Mouse (Mus musculus) liver, embryonic 12.5 days (tissue): ENCODE results near the gene Actr2. TPM values are rescaled to one million over a fixed set of nuclear protein-coding genes. Genes with fewer than 3 reads are reported as not detected.
A peak's percentile ranks its signal among the peaks of the same experiment; 100 is the strongest.
"Not testable (repeated sequence)": the region's sequence is repeated elsewhere in the genome, so short reads cannot be mapped to it uniquely, and the experiment has no call there.

Experiments used
- ATAC-seq: fragments of 200-750 bp; cut with Nextera tagmentation; 2 replicates; pipeline ENCODE4 v1.8.0; 2017; ENCODE audit warnings: moderate number of reproducible peaks, mild to moderate bottlenecking, moderate library complexity
- H3K27ac ChIP-seq: fragments of 300-500 bp; sonication (generic); 2 replicates; pipeline ENCODE4 v1.5.1; 2016; ENCODE audit warnings: mild to moderate bottlenecking
- H3K27me3 ChIP-seq: fragments of 300-500 bp; sonication (generic); replicated peaks from 2 replicates; pipeline ENCODE4 v1.6.1; 2016; ENCODE audit warnings: mild to moderate bottlenecking, moderate library complexity
- H3K36me3 ChIP-seq: fragments of 300-500 bp; sonication (generic); 2 replicates; pipeline ENCODE4 v1.6.1; 2016; ENCODE audit warnings: mild to moderate bottlenecking, moderate library complexity
- H3K4me1 ChIP-seq: fragments of 300-500 bp; sonication (generic); 2 replicates; pipeline ENCODE4 v1.6.1; 2016
- H3K4me2 ChIP-seq: fragments of 300-500 bp; sonication (generic); 2 replicates; pipeline ENCODE4 v1.6.1; 2016; ENCODE audit warnings: mild to moderate bottlenecking, moderate library complexity
- H3K4me3 ChIP-seq: fragments of 300-500 bp; sonication (generic); 2 replicates; pipeline ENCODE4 v1.5.1; 2016; ENCODE audit warnings: mild to moderate bottlenecking, moderate library complexity
- H3K9ac ChIP-seq: fragments of 300-500 bp; sonication (generic); 2 replicates; pipeline ENCODE4 v1.6.1; 2016; ENCODE audit warnings: mild to moderate bottlenecking, moderate library complexity
- H3K9me3 ChIP-seq: fragments of 300-500 bp; sonication (generic); replicated peaks from 2 replicates; pipeline ENCODE4 v1.6.1; 2016; ENCODE audit warnings: mild to moderate bottlenecking, moderate library complexity
- WGBS: fragments of 180-500 bp; shearing (Covaris S2); methylation state at CpG from one replicate; pipeline ENCODE4 v1.1.7; 2016; ENCODE audit not compliant: insufficient replicate concordance; 5-methylcytosine and 5-hydroxymethylcytosine counted together
- polyA plus RNA-seq: library from polyadenylated mRNA; unstranded; fragments of >200 nt; fragmentation: Nextera tagmentation; extraction: Ambion mirVana; gene quantifications from 2 replicates; pipeline ENCODE4 v1.2.1, GENCODE M21; 2016

Gene Actr2
- polyA plus RNA-seq, 1 experiment from 2014 or later: 78.1 TPM

DNA sequence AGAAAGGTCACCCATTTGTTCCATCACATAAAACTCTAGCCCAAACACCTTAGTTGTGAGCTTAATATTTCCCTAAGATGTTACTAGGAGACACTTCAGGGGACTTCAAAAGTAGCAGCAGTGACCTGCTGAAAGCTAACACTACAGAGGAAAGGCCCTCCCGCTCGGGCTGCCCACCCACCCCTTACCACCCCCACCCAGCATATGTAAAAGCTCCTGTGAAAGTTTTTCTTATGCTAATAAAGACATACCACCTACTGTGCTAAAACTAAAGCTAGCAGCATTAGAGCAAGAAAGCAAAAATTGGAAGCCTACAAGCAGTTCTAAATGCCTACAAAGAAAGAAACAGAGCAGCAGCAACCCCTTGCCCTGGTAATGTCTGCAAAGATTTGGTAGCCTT lies 48.6 kb downstream of the Actr2 start:
- 77% methylated on average over 2 of the region's 2 CpGs for WGBS
- ATAC-seq, H3K9ac ChIP-seq, H3K27ac ChIP-seq, H3K4me2 ChIP-seq, H3K27me3 ChIP-seq, H3K4me3 ChIP-seq, H3K4me1 ChIP-seq, H3K9me3 ChIP-seq: not testable (repeated sequence)
- H3K36me3 ChIP-seq: peaks cover 83% of the 10 kb centered on the region

DNA sequence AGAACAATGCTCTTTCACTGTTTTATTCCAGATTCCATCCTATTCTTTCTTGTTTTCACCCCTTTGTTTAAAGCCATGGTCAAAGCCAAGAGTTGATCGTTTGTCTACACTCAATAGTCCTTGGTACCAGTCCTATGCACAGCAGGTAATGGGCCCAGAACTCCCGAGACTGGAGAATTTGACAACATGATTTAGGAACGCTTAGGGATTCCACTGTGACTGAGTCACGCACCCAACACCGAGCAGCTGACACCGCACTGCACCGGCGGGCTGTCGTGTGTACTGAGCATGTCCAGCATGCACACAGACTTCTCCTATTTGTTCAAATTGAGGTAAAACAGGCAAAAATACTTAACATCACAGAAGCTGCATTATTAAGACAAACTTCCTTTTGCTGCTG lies 49.9 kb downstream of the Actr2 start:
- H3K4me3 ChIP-seq, ATAC-seq, H3K27me3 ChIP-seq, H3K4me1 ChIP-seq, H3K4me2 ChIP-seq, H3K9ac ChIP-seq, H3K27ac ChIP-seq, H3K9me3 ChIP-seq: not testable (repeated sequence)
- H3K36me3 ChIP-seq: peaks cover 81% of the 10 kb centered on the region
- 90% methylated on average over 9 of the region's 9 CpGs for WGBS

DNA sequence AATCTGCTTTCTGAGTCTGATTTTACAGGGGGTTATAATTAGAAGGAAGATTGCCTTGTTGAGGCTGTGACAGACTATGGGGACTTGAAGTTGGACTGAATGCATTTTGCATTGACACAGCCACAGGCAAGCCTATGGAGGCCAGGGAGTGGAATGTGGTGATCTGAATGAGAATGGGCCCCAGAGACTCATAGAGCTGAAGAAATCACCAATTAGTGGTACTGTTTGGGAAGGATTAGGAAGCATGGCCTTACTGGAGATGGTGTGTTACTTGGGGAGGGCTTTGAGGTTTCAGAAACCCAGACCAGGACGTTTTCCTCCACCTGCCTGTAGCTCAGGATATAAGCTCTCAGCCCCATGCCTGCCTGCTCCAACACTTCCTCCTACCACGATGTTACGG lies 53.0 kb downstream of the Actr2 start:
- no peak overlapping the region for H3K9ac ChIP-seq
- no peaks in the 10 kb centered on the region for H3K4me1 ChIP-seq
- no peak overlapping the region for H3K4me2 ChIP-seq
- H3K4me3 ChIP-seq: no peak overlapping the region
- ATAC-seq: no peak
- H3K9me3 ChIP-seq: no peaks in the 10 kb centered on the region
- peaks cover 76% of the 10 kb centered on the region for H3K36me3 ChIP-seq
- no peaks in the 10 kb centered on the region for H3K27me3 ChIP-seq
- no peak overlapping the region for H3K27ac ChIP-seq
- WGBS: 77% methylated on average over 3 of the region's 3 CpGs

DNA sequence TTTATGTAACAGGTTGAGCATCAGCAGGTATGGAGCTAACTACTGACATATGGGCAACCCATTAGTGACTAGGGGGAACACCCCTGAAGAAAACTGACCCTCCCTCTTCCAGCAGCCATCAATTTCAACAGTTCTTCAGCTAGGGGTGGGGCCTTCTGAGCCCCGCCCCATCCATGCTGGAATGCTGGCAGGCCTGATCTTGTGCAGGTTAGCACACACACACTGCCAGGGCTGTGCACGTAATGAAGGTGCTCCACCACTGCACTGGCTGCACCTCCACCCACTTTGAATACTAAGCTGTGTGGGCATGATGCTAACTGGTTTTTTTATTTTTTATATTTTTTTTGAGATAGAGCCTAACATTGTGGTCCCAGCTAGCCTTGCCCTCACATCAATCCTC lies 55.3 kb downstream of the Actr2 start:
- peaks cover 12% of the 10 kb centered on the region for H3K4me1 ChIP-seq
- no peaks in the 10 kb centered on the region for H3K9me3 ChIP-seq
- H3K4me3 ChIP-seq: no peak overlapping the region
- H3K4me2 ChIP-seq: no peak overlapping the region
- no peak overlapping the region for H3K9ac ChIP-seq
- no peak for ATAC-seq
- H3K36me3 ChIP-seq: peaks cover 58% of the 10 kb centered on the region
- 81% methylated on average over 2 of the region's 2 CpGs for WGBS
- no peak overlapping the region for H3K27ac ChIP-seq
- H3K27me3 ChIP-seq: no peaks in the 10 kb centered on the region

DNA sequence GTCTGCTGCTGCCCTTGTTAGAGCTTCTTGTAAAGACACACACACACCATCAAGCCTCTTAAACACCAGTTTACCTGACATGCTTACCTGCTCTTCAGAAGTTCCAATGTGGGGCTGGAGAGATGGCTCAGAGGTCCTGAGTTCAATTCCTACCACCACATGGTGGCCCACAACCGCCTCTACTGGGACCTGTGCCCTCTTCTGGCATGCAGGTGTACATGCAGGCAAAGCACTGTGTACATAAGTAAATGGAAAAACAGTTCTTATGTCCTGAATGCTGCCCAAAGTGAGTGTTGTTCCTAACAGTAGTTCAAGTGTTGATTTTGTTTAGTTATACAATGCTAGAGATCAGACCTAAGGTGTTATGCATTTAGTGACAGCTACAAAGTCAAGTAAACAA lies 56.5 kb downstream of the Actr2 start:
- H3K4me2 ChIP-seq: no peak overlapping the region
- peaks cover 14% of the 10 kb centered on the region for H3K4me1 ChIP-seq
- H3K9ac ChIP-seq: no peak overlapping the region
- no peak overlapping the region for H3K4me3 ChIP-seq
- 71% methylated on average over 1 of the region's 1 CpGs for WGBS
- peaks cover 53% of the 10 kb centered on the region for H3K36me3 ChIP-seq
- H3K9me3 ChIP-seq: no peaks in the 10 kb centered on the region
- no peaks in the 10 kb centered on the region for H3K27me3 ChIP-seq
- ATAC-seq: no peak
- no peak overlapping the region for H3K27ac ChIP-seq

DNA sequence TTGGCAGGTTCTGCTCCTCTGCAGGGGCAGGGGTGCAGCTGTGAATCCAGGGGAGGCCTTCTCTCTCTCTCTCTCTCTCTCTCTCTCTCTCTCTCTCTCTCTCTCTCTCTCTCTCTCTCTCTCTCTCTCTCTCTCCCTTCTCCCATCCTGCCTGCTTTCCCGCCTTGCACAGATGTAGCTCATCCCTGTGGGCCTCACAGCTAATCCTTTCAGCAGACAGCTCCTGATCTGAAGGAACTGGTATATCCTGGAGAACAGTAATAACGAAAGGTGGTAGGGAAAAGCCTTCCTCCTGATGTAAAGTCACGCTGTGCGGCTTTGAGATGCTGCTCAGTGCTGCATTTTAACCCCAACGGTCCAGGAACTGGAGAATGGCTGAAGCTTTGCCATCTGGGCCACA lies 58.1 kb downstream of the Actr2 start:
- H3K9me3 ChIP-seq: no peaks in the 10 kb centered on the region
- no peak overlapping the region for H3K27ac ChIP-seq
- H3K4me2 ChIP-seq: no peak overlapping the region
- H3K27me3 ChIP-seq: no peaks in the 10 kb centered on the region
- H3K9ac ChIP-seq: no peak overlapping the region
- H3K4me3 ChIP-seq: no peak overlapping the region
- peaks cover 14% of the 10 kb centered on the region for H3K4me1 ChIP-seq
- no peak for ATAC-seq
- WGBS: 72% methylated on average over 5 of the region's 5 CpGs
- peaks cover 37% of the 10 kb centered on the region for H3K36me3 ChIP-seq

DNA sequence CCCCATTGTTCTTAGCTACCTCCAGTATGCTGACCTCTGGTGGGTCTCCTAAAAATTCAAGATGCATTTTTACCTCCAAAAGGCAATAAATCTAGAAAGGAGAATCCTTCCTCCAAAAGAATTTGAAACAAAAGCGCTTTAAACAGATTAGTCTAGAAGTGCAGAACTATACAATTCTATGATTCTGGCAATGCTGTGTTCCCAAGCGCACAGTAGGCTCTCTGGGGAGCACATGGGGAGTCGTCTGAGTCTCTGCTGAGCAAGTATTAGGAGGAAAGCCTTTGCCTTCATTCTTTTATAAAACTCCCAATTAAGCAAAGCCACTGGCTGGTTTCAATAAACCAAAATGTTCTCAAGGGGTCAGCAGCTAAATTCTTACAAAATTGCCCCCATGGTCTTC lies 58.8 kb downstream of the Actr2 start:
- Histone ChIP-seq H3K27me3 (no peaks in the 10 kb centered on the region), H3K4me3 (no peak overlapping the region), H3K36me3 (peaks cover 30% of the 10 kb centered on the region), H3K9ac (no peak overlapping the region), H3K4me1 (peaks cover 14% of the 10 kb centered on the region), H3K4me2 (no peak overlapping the region), H3K9me3 (no peaks in the 10 kb centered on the region), H3K27ac (no peak overlapping the region)
- 64% methylated on average over 3 of the region's 3 CpGs for WGBS
- no peak for ATAC-seq

DNA sequence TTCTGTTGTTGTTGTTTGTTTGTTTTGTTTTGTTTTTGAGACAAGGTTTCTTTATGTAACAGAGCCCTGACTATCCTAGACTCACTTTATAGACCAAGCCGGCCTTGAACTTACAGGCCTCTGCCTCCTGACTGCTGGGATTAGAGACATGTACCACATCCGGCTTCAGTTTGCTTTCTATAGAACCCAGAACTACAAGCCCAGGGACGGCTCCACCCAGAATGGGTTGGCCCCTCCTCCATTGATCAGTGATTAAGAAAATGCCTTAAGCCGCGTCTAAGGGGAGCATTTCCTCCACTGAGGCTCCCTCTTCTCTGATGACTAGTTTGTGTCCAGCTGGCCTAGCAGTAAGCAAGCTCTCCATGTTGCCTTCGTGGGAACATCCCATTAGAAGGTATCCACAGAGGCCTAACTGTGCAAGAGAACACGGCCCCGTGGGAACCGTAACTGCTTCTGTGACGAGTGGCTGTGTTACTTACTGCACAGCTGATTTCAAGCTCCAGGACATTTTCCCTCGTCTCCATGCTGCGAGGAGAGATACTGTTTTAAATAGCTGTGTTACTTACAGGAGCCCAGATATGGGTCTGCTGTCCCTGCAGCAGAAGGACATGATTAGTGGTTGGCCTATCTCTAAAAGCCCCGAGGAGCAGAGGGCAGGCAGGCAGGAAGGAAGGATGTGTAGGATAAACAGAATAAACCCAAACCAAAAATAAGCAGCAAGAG lies 59.7 kb downstream of the Actr2 start:
- 21% methylated on average over 13 of the region's 13 CpGs for WGBS
- peak; percentile 80 for ATAC-seq
- Histone ChIP-seq H3K4me1 (peaks cover 14% of the 10 kb centered on the region), H3K27ac (peak overlapping the region; percentile 42), H3K27me3 (no peaks in the 10 kb centered on the region), H3K4me3 (no peak overlapping the region), H3K9me3 (no peaks in the 10 kb centered on the region), H3K36me3 (peaks cover 23% of the 10 kb centered on the region), H3K4me2 (peak overlapping the region; percentile 51), H3K9ac (no peak overlapping the region)

DNA sequence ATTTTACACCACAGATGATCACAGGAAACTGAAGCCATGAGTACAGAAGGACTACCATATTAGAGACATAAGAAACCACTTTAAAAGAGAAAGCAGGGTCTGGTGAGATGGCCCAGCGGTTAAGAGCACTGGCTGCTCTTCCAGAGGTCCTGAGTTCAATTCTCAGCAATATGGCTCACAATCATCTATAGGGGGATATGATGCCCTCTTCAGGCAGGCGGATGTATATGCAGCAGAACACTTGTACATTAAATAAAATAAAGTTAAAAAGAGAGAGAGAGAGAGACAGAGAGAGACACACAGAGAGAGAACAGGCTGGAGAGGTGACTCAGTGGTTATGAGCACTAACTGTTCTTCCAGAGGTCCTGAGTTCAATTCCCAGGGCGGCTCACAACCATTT lies 67.1 kb downstream of the Actr2 start:
- 49% methylated on average over 3 of the region's 3 CpGs for WGBS
- no peaks in the 10 kb centered on the region for H3K36me3 ChIP-seq
- H3K27me3 ChIP-seq: no peaks in the 10 kb centered on the region
- H3K9ac ChIP-seq: no peak overlapping the region
- H3K4me1 ChIP-seq: peaks cover 20% of the 10 kb centered on the region
- no peak overlapping the region for H3K4me3 ChIP-seq
- H3K9me3 ChIP-seq: no peaks in the 10 kb centered on the region
- H3K27ac ChIP-seq: no peak overlapping the region
- no peak overlapping the region for H3K4me2 ChIP-seq
- ATAC-seq: no peak

DNA sequence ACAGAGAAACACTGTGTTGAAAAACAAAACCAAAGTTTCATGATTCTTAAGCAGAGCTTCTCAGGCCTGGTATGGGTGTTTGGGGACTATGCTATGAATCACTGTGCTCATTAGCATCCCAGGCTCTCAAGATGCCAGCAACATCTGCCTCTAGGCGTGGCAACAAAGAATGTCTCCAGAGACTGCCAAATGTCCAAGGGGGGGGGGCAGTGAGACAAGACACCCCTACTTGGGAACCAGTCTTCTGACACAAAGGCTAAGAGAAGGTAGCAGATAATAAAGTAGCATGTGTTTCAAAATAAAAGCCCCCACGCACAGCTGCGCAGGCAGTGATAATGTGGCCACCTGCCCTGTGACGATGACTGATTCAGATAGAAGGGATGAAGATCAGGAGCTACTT lies 69.5 kb downstream of the Actr2 start:
- 54% methylated on average over 4 of the region's 4 CpGs for WGBS
- H3K4me2 ChIP-seq: no peak overlapping the region
- H3K27me3 ChIP-seq: no peaks in the 10 kb centered on the region
- H3K9ac ChIP-seq: no peak overlapping the region
- no peak overlapping the region for H3K4me3 ChIP-seq
- peaks cover 20% of the 10 kb centered on the region for H3K4me1 ChIP-seq
- no peak overlapping the region for H3K27ac ChIP-seq
- H3K9me3 ChIP-seq: no peaks in the 10 kb centered on the region
- H3K36me3 ChIP-seq: no peaks in the 10 kb centered on the region
- peak; percentile 66 for ATAC-seq

DNA sequence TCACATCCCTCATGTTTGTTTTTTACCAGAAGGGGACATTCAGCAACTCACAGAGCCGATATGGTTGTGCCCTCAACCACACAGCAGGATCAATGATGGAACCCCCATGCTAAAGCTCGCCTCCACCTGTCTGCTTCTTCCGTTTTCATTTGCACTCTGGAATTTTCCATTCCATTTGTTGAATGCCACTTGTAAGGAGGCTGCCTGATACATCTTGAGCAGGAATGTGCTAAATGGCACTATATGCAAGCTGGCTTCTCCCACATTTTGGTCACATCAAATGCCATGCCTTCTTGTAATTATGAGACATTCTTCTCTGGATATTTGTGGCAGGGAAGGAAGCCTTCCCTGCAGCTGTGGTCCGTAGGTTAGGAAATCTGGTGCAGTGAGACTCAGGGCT lies 70.6 kb downstream of the Actr2 start:
- 0 out of 2 replicates have a peak, but pooled peaks cover 6% of the 10 kb centered on the region for H3K27me3 ChIP-seq
- H3K9me3 ChIP-seq: no peaks in the 10 kb centered on the region
- no peak overlapping the region for H3K4me3 ChIP-seq
- no peak for ATAC-seq
- no peak overlapping the region for H3K27ac ChIP-seq
- peaks cover 24% of the 10 kb centered on the region for H3K4me1 ChIP-seq
- no peak overlapping the region for H3K4me2 ChIP-seq
- no peaks in the 10 kb centered on the region for H3K36me3 ChIP-seq
- H3K9ac ChIP-seq: no peak overlapping the region
- 74% methylated on average over 4 of the region's 4 CpGs for WGBS

DNA sequence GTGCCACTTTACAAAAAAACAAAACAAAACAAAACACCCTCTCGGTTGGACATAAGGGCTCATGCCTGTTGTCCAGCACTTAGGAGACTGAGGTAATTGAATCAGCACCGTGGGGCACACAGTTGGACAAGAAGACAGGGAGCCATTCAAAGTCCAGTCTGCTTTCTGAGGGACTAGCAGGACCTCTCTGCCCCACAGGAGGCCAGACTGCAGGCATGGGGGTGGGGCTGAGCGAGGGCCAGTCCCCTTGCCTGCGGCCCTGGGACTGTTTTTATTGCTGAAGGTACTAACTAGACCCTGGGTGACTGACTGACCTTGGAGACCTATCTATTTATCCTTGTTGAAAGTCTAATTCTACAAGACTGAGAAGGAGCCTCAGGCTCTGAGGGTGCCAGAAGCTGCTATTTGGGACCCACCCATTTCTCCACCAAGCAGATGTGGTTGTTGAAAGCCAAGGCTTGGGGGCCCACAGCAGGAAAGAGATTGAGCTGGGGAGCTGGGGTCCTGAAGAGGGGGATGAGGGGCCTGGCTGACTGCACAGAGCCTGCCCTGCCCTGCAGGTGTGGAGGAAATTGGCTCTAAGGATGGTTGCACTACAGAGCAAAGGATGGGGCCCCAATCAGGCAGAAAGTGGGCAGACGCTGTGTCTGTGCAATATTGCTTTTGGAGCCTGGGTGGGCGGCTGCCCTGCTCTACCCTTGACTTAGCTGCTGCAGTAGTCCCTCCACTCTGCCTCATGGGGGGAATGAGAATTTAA lies 71.4 kb downstream of the Actr2 start:
- no peak for ATAC-seq
- 43% methylated on average over 6 of the region's 6 CpGs for whole genome bisulfite sequencing
- Histone ChIP-seq H3K27me3 (0 out of 2 replicates have a peak, but pooled peaks cover 6% of the 10 kb centered on the region), H3K27ac (no peak overlapping the region), H3K9ac (no peak overlapping the region), H3K9me3 (no peaks in the 10 kb centered on the region), H3K4me2 (no peak overlapping the region), H3K4me1 (peaks cover 24% of the 10 kb centered on the region), H3K36me3 (no peaks in the 10 kb centered on the region), H3K4me3 (no peak overlapping the region)
